Comparison of ENCODE assay signal across 16 mouse cellular contexts in genomic region chr1:179009911-179010310, GRCm38 (mm10).
"Had no signal": no experiment of that assay in that cellular context is flagged by ENCODE, and none has a peak within 500 bp of the region (broad histone marks: within the 10 kb centered on the region; RNA-seq: fewer than 3 reads in every experiment).

No protein-coding gene starts in this region.

- H3K9me3 ChIP-seq: limb, embryonic 13.5 days; liver, embryonic 12.5 days; midbrain, embryonic 15.5 days; neural tube, embryonic 12.5 days had no signal

- H3K27me3 ChIP-seq: limb, embryonic 13.5 days; liver, embryonic 12.5 days; megakaryocyte, embryonic 14.5 days; midbrain, embryonic 15.5 days; neural tube, embryonic 12.5 days had no signal

- H3K27ac ChIP-seq: kidney, postnatal 0 days; limb, embryonic 13.5 days; liver, embryonic 12.5 days; midbrain, embryonic 15.5 days; neural tube, embryonic 12.5 days had no signal

- H3K4me1 ChIP-seq: midbrain, embryonic 15.5 days; neural tube, embryonic 12.5 days had no signal

- H3K36me3 ChIP-seq: limb, embryonic 13.5 days; liver, embryonic 12.5 days; midbrain, embryonic 15.5 days; neural tube, embryonic 12.5 days had no signal

- H3K4me3 ChIP-seq: limb, embryonic 13.5 days; liver, embryonic 12.5 days; megakaryocyte, embryonic 14.5 days; midbrain, embryonic 15.5 days; neural tube, embryonic 12.5 days had no signal

- DNase-seq: layer of hippocampus, adult 9-11 months; layer of hippocampus, postnatal 36 days; lung, embryonic 14.5 days; lung, postnatal 10 days; lung, postnatal 4 days; retina, postnatal 1 day; right cerebral cortex, postnatal 4 days; spleen, adult 18-20 months; thymus, adult 18-20 months; thymus, postnatal 14 days had no signal
